In genomic region chr12:25113357-25113756, GRCm38 (mm10) we compare ENCODE assay signal across 14 mouse cellular contexts.
"Had no signal": no experiment of that assay in that cellular context is flagged by ENCODE, and none has a peak within 500 bp of the region (broad histone marks: within the 10 kb centered on the region; RNA-seq: fewer than 3 reads in every experiment).

No protein-coding gene starts in this region.

- H3K36me3 ChIP-seq: lung, embryonic 15.5 days; midbrain, embryonic 13.5 days; midbrain, embryonic 15.5 days; neural tube, embryonic 12.5 days; stomach, embryonic 15.5 days had no signal

- DNase-seq: lung, adult 2 months; lung, postnatal 14 days; lung, postnatal 36 days; right cerebral cortex, postnatal 14 days; thymus, postnatal 14 days; thymus, postnatal 36 days had no signal

- H3K4me3 ChIP-seq: lung, embryonic 15.5 days; megakaryocyte, embryonic 14.5 days; midbrain, embryonic 13.5 days; midbrain, embryonic 15.5 days; neural tube, embryonic 12.5 days; stomach, embryonic 15.5 days had no signal

- H3K27me3 ChIP-seq: lung, embryonic 15.5 days; midbrain, embryonic 13.5 days; midbrain, embryonic 15.5 days; neural tube, embryonic 12.5 days; stomach, embryonic 15.5 days had no signal

- H3K4me1 ChIP-seq: midbrain, embryonic 13.5 days; midbrain, embryonic 15.5 days; neural tube, embryonic 12.5 days had no signal

- H3K27ac ChIP-seq: lung, embryonic 15.5 days; macrophage; midbrain, embryonic 13.5 days; midbrain, embryonic 15.5 days; neural tube, embryonic 12.5 days; stomach, embryonic 15.5 days; stomach, postnatal 0 days had no signal
